Mouse (Mus musculus): Measurements from ENCODE around the gene Otulinl.

- TF ChIP-seq ZNF384 (IDR thresholded peaks at IDR 0.05; ENCODE audit: low read depth, low read length) (no peak), MAFK (IDR thresholded peaks at IDR 0.05; ENCODE audit: insufficient read depth, low read depth, low read length) (no peak), ZC3H11A (IDR thresholded peaks at IDR 0.05; ENCODE audit: borderline replicate concordance, low read depth, low read length) (no peak)
Observed at GRCm38 (mm10) chr15:27647686-27648085, 33.7 kb downstream of the Otulinl start.
